Comparison of ENCODE assay signal across 18 mouse cellular contexts in genomic region chr9:107663525-107663924, GRCm38 (mm10). TPM values are rescaled to one million over a fixed set of nuclear protein-coding genes. Genes with fewer than 3 reads are reported as not detected.
A peak's percentile ranks its signal among the peaks of the same experiment; 100 is the strongest.
DNase-seq lines count a peak whose midpoint lies in the region; ATAC-seq and TF ChIP-seq lines count a peak whose summit lies in the region.
"Had no signal": no experiment of that assay in that cellular context is flagged by ENCODE, and none has a peak within 500 bp of the region (broad histone marks: within the 10 kb centered on the region; RNA-seq: fewer than 3 reads in every experiment).

No protein-coding gene starts in this region.

- WGBS in liver, adult 2 months, result 33% methylated on average over 9 of the region's 9 CpGs
- WGBS in liver, embryonic 11.5 days, result 72% methylated on average over 9 of the region's 9 CpGs
- WGBS in hindbrain, embryonic 14.5 days, result 40% methylated on average over 9 of the region's 9 CpGs
- WGBS in lung, adult 2 months, result 70% methylated on average over 9 of the region's 9 CpGs

- no peaks in the 10 kb centered on the region for H3K9me3 ChIP-seq in liver, embryonic 11.5 days (ENCODE audit: control insufficient read depth, low read length)
- no peaks in the 10 kb centered on the region for H3K9me3 ChIP-seq in hindbrain, embryonic 14.5 days (ENCODE audit: control insufficient read depth, low read length)
- H3K9me3 ChIP-seq: heart, embryonic 12.5 days; stomach, embryonic 15.5 days had no signal

- no peaks in the 10 kb centered on the region for H3K27me3 ChIP-seq in liver, adult 2 months (ENCODE audit: control insufficient read depth, insufficient read depth, low read length)
- H3K27me3 ChIP-seq in liver, embryonic 11.5 days (replicated peaks; ENCODE audit: control insufficient read depth, insufficient read depth, low read length), result peaks cover 45% of the 10 kb centered on the region
- H3K27me3 ChIP-seq in hindbrain, embryonic 14.5 days (ENCODE audit: control insufficient read depth, insufficient read depth, low read length), result peaks cover 16% of the 10 kb centered on the region

- DNase-seq in cerebellum, adult 9-11 months, result peak; percentile 43
- DNase-seq in cerebellum, adult 11-12 months, result no peak
- peak; percentile 40 for DNase-seq in liver, adult 2 months (ENCODE audit: extremely low read depth, low read depth, low spot score)
- DNase-seq in liver, embryonic 11.5 days (ENCODE audit: low spot score), result no peak
- no peak for DNase-seq in hindbrain, embryonic 14.5 days (ENCODE audit: low spot score)
- peak; percentile 41 for DNase-seq in neural tube, embryonic 10.5 days (ENCODE audit: extremely low spot score, low spot score)
- no peak for DNase-seq in lung, adult 2 months
- DNase-seq: gastrocnemius, postnatal 25 days; kidney, adult 9 months; liver; lung, postnatal 10 days had no signal

- peaks cover 35% of the 10 kb centered on the region for H3K79me2 ChIP-seq in liver, adult 2 months (ENCODE audit: control insufficient read depth, insufficient read depth, low read length)

- H3K27ac ChIP-seq in liver, adult 2 months (replicated peaks; ENCODE audit: insufficient read depth, low read depth, low read length), result peak overlapping the region; percentile 51
- no peak overlapping the region for H3K27ac ChIP-seq in liver, embryonic 11.5 days (ENCODE audit: low read depth, low read length)
- H3K27ac ChIP-seq in hindbrain, embryonic 14.5 days, result no peak overlapping the region
- H3K27ac ChIP-seq: stomach, embryonic 15.5 days had no signal

- H3K4me1 ChIP-seq in liver, adult 2 months (ENCODE audit: control insufficient read depth, insufficient read depth, low read length), result peaks cover 40% of the 10 kb centered on the region
- peaks cover 9% of the 10 kb centered on the region for H3K4me1 ChIP-seq in liver, embryonic 11.5 days (replicated peaks; ENCODE audit: control insufficient read depth, insufficient read depth, low read length)
- H3K4me1 ChIP-seq in hindbrain, embryonic 14.5 days (replicated peaks; ENCODE audit: control insufficient read depth, insufficient read depth, low read length), result peaks cover 27% of the 10 kb centered on the region
- peaks cover 3% of the 10 kb centered on the region; the same call in 1 of the 2 replicates for H3K4me1 ChIP-seq in lung, adult 2 months (ENCODE audit: control insufficient read depth, insufficient read depth, low read length)

- peak overlapping the region; percentile 56 for H3K9ac ChIP-seq in liver, adult 2 months (ENCODE audit: low read depth, low read length)
- no peak overlapping the region for H3K9ac ChIP-seq in liver, embryonic 11.5 days (ENCODE audit: low read depth, low read length)
- H3K9ac ChIP-seq in hindbrain, embryonic 14.5 days, result no peak overlapping the region
- H3K9ac ChIP-seq: heart, embryonic 12.5 days; stomach, embryonic 15.5 days had no signal

- ATAC-seq in liver, embryonic 11.5 days (replicated peaks; ENCODE audit: low FRiP score), result no peak
- ATAC-seq in hindbrain, embryonic 14.5 days (ENCODE audit: low FRiP score), result no peak
- no peak for ATAC-seq in frontal cortex, adult (ENCODE audit: low TSS enrichment)
- ATAC-seq: activated CD4-positive, CD25-positive, alpha-beta regulatory T cell, adult 4 months had no signal

- no peak for TF ChIP-seq POLR2A in liver, adult 2 months (IDR thresholded peaks at IDR 0.05; ENCODE audit: extremely low read depth, insufficient read depth, low read length)
- no peak for TF ChIP-seq POLR2A in lung, adult 2 months (IDR thresholded peaks at IDR 0.05; ENCODE audit: borderline replicate concordance, extremely low read depth, low read depth, low read length)

- H3K4me3 ChIP-seq in liver, adult 2 months (ENCODE audit: insufficient read depth, low read depth, low read length), result peak overlapping the region; percentile 51
- no peak overlapping the region for H3K4me3 ChIP-seq in liver, embryonic 11.5 days (ENCODE audit: low read depth, low read length)
- no peak overlapping the region for H3K4me3 ChIP-seq in hindbrain, embryonic 14.5 days (replicated peaks; ENCODE audit: low read length)
- H3K4me3 ChIP-seq in lung, adult 2 months (replicated peaks; ENCODE audit: extremely low read depth, low read depth, low read length), result no peak overlapping the region
- H3K4me3 ChIP-seq: erythroblast, embryonic 14.5 days; heart, embryonic 12.5 days; stomach, embryonic 15.5 days had no signal

- no peak for TF ChIP-seq CTCF in liver, adult 2 months (IDR thresholded peaks at IDR 0.05; ENCODE audit: low read depth, low read length)
- TF ChIP-seq CTCF in lung, adult 2 months (IDR thresholded peaks at IDR 0.05; ENCODE audit: insufficient read depth, low read length), result no peak

- H3K4me2 ChIP-seq in liver, embryonic 11.5 days, result no peak overlapping the region
- H3K4me2 ChIP-seq in hindbrain, embryonic 14.5 days (replicated peaks), result peak overlapping the region; percentile 33
- H3K4me2 ChIP-seq: heart, embryonic 12.5 days; stomach, embryonic 15.5 days had no signal

- H3K36me3 ChIP-seq in liver, adult 2 months (ENCODE audit: control insufficient read depth, insufficient read depth, low read length), result peaks cover 14% of the 10 kb centered on the region; the same call in 1 of the 2 replicates
- no peaks in the 10 kb centered on the region for H3K36me3 ChIP-seq in liver, embryonic 11.5 days (ENCODE audit: control insufficient read depth, insufficient read depth, low read length)
- H3K36me3 ChIP-seq in hindbrain, embryonic 14.5 days (replicated peaks; ENCODE audit: control insufficient read depth, insufficient read depth), result no peaks in the 10 kb centered on the region
- H3K36me3 ChIP-seq: heart, embryonic 12.5 days; stomach, embryonic 15.5 days had no signal

RNA-seq across cellular contexts. Expression of gene Slc38a3, which starts 5.8 kb away (rescaled TPM):
- 982 and 1,378 TPM in 2 replicates for total RNA-seq in liver, adult 2 months (2014; rRNA removed)
- 3,567 and 4,585 TPM in 2 replicates for polyA plus RNA-seq in liver, adult 2 months (2012; rRNA removed)
- polyA plus RNA-seq in liver, embryonic 11.5 days (2014; fragmentation: Nextera tagmentation; extraction: Ambion mirVana), result 3.9 and 4.0 TPM in 2 replicates
- polyA plus RNA-seq in hindbrain, embryonic 14.5 days (2014; fragmentation: Nextera tagmentation; extraction: Ambion mirVana), result 48.3 and 48.5 TPM in 2 replicates
- polyA plus RNA-seq in lung, adult 2 months (2012; rRNA removed), result 1.8 and 16.1 TPM in 2 replicates
- total RNA-seq: hematopoietic stem cell, adult 5-6 weeks had no signal
- polyA plus RNA-seq: activated CD4-positive, CD25-positive, alpha-beta regulatory T cell, adult 4 months had no signal

RNA-seq across cellular contexts. Expression of gene Gnat1, which starts 16.0 kb away (rescaled TPM):
- 3.2 and 6.3 TPM in 2 replicates for total RNA-seq in liver, adult 2 months (2014; rRNA removed)
- 5.5 and 7.1 TPM in 2 replicates for polyA plus RNA-seq in liver, adult 2 months (2012; rRNA removed)
- 4.7 and 5.0 TPM in 2 replicates for polyA plus RNA-seq in liver, embryonic 11.5 days (2014; fragmentation: Nextera tagmentation; extraction: Ambion mirVana)
- 1.3 TPM in 2 replicates for polyA plus RNA-seq in hindbrain, embryonic 14.5 days (2014; fragmentation: Nextera tagmentation; extraction: Ambion mirVana)
- polyA plus RNA-seq in lung, adult 2 months (2012; rRNA removed), result 0.09 and 0.20 TPM in 2 replicates
- total RNA-seq: CH12.LX; gastrocnemius, postnatal 25 days; hematopoietic stem cell, adult 5-6 weeks had no signal
- polyA plus RNA-seq: erythroblast, embryonic 14.5 days had no signal

RNA-seq across cellular contexts. Expression of gene Gnai2, which starts 28.4 kb away (rescaled TPM):
- 31.6 and 44.8 TPM in 2 replicates for total RNA-seq in liver, adult 2 months (2014; rRNA removed)
- polyA plus RNA-seq in liver, adult 2 months (2012; rRNA removed), result 117 and 122 TPM in 2 replicates
- polyA plus RNA-seq in liver, embryonic 11.5 days (2014; fragmentation: Nextera tagmentation; extraction: Ambion mirVana), result 217 and 233 TPM in 2 replicates
- polyA plus RNA-seq in hindbrain, embryonic 14.5 days (2014; fragmentation: Nextera tagmentation; extraction: Ambion mirVana), result 282 and 291 TPM in 2 replicates
- polyA plus RNA-seq in lung, adult 2 months (2012; rRNA removed), result 844 and 991 TPM in 2 replicates

RNA-seq across cellular contexts. Expression of gene Sema3f, which starts 46.8 kb away (rescaled TPM):
- 3.5 and 4.6 TPM in 2 replicates for total RNA-seq in liver, adult 2 months (2014; rRNA removed)
- polyA plus RNA-seq in liver, adult 2 months (2012; rRNA removed), result 6.7 and 8.9 TPM in 2 replicates
- 5.9 and 6.2 TPM in 2 replicates for polyA plus RNA-seq in liver, embryonic 11.5 days (2014; fragmentation: Nextera tagmentation; extraction: Ambion mirVana)
- polyA plus RNA-seq in hindbrain, embryonic 14.5 days (2014; fragmentation: Nextera tagmentation; extraction: Ambion mirVana), result 17.5 and 17.7 TPM in 2 replicates
- 318 and 413 TPM in 2 replicates for polyA plus RNA-seq in lung, adult 2 months (2012; rRNA removed)
- polyA plus RNA-seq: activated CD4-positive, CD25-positive, alpha-beta regulatory T cell, adult 4 months; erythroblast, embryonic 14.5 days had no signal

RNA-seq across cellular contexts. Expression of gene Sema3b, which starts 54.5 kb away (rescaled TPM):
- 0.13 and 0.37 TPM in 2 replicates for total RNA-seq in liver, adult 2 months (2014; rRNA removed)
- 0.68 and 0.83 TPM in 2 replicates for polyA plus RNA-seq in liver, adult 2 months (2012; rRNA removed)
- polyA plus RNA-seq in liver, embryonic 11.5 days (2014; fragmentation: Nextera tagmentation; extraction: Ambion mirVana), result 0.63 and 0.79 TPM in 2 replicates
- 4.2 and 4.5 TPM in 2 replicates for polyA plus RNA-seq in hindbrain, embryonic 14.5 days (2014; fragmentation: Nextera tagmentation; extraction: Ambion mirVana)
- 81.0 and 95.6 TPM in 2 replicates for polyA plus RNA-seq in lung, adult 2 months (2012; rRNA removed)
- total RNA-seq: hematopoietic stem cell, adult 5-6 weeks had no signal
- polyA plus RNA-seq: activated CD4-positive, CD25-positive, alpha-beta regulatory T cell, adult 4 months; erythroblast, embryonic 14.5 days had no signal

Comparison
In these comparisons a context has a peak if more than half of its experiments do, and no peak if none do; other contexts are left out.
1. DNase-seq: peak in cerebellum, adult 9-11 months (single experiment), liver, adult 2 months (single experiment) and neural tube, embryonic 10.5 days (single experiment); none in cerebellum, adult 11-12 months (single experiment), liver, embryonic 11.5 days (single experiment), hindbrain, embryonic 14.5 days (single experiment) and lung, adult 2 months (single experiment).
2. RNA of gene Slc38a3, which starts 5.8 kb away (polyA plus RNA-seq): 3,567 to 4,585 TPM in liver, adult 2 months; 48.3 to 48.5 TPM in hindbrain, embryonic 14.5 days, 1.8 to 16.1 TPM in lung, adult 2 months and 3.9 to 4.0 TPM in liver, embryonic 11.5 days; every median in the first group is over 10 times any median in the second.